Mouse (Mus musculus): ENCODE data around the gene Slc25a40. TPM values are rescaled to one million over a fixed set of nuclear protein-coding genes. Genes with fewer than 3 reads are reported as not detected.
A peak's percentile ranks its signal among the peaks of the same experiment; 100 is the strongest.

Slc25a40 gene
- total and polyA plus RNA-seq, 2 experiments from 2014 or later: 7.7 to 11.7 TPM

DNA sequence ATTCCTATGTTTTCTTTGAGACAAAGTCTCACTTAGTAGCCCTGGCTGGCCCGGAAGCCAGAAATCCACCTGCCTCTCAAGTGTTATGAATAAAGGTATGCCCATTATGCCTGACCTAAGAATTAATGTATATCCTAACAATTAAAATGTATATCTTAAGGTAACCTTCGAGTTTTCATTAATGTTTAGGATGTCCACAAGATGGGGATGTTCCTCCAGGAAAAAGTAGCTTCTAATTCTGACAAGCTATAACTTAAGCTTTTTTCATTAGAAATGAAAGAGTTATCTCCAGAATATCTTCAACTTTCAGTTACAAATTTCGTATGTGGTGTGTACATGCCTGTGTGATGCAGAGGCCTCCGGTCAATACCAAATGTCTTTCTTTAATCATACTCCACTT, 13.9 kb upstream of the Slc25a40 start:
- ATAC-seq (ENCODE audit: insufficient read depth, low read depth): no peak
- Histone ChIP-seq H3K9ac (replicated peaks; ENCODE audit: low read depth, low read length) (no peak overlapping the region), H3K4me1 (ENCODE audit: control insufficient read depth, insufficient read depth) (no peaks in the 10 kb centered on the region), H3K27ac (ENCODE audit: low read depth) (no peak overlapping the region), H3K36me3 (replicated peaks; ENCODE audit: control insufficient read depth, insufficient read depth, low read length) (peaks cover 54% of the 10 kb centered on the region), H3K4me2 (ENCODE audit: low read depth, low read length) (no peak overlapping the region), H3K27me3 (ENCODE audit: control insufficient read depth, insufficient read depth, low read length) (no peaks in the 10 kb centered on the region), H3K4me3 (ENCODE audit: low read depth, low read length) (no peak overlapping the region), H3K9me3 (replicated peaks; ENCODE audit: control insufficient read depth, low read length) (no peaks in the 10 kb centered on the region)
- TF ChIP-seq CTCF (IDR thresholded peaks at IDR 0.05; ENCODE audit: low read depth) (no peak), EP300 (IDR thresholded peaks at IDR 0.05; ENCODE audit: low read depth) (no peak)
- no peak for DNase-seq (ENCODE audit: low spot score)
- 89% methylated on average over 4 of the region's 4 CpGs for WGBS

DNA sequence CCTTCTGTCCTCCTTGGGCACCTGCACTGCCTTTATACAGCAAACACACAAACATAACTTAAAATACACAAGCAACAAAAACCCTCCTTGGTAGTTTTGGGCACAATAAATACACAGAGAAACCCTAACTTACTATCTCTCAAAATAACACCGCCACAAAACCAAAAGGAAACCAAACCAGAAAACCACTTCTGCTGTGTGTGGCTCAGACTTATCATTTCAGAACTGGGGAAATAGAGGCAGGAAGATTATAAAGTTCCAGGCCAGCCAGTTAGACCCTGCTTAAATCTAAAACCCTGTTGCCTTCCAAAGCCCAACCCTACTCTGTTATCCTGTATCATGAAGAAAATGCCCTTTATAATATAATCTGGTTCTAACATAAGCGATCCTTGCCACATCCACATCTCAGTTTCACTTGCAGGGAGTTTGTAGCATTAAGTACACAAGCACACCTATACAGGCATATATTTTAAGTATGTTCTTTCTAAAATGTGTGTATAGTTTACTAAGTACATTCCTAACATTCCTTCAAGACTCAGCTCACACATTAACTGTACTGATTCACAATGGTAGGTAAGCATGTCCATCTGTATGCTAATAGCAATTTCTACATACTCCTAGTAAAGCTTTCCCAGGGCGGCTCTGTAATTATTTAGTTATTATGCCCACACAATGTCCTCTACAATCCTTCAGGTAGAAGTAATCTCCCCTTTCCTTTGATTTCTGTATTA, 5.8 kb upstream of the Slc25a40 start:
- no peak overlapping the region for H3K4me3 ChIP-seq (ENCODE audit: low read depth, low read length)
- no peak overlapping the region for H3K4me2 ChIP-seq (ENCODE audit: low read depth, low read length)
- no peak overlapping the region for H3K9ac ChIP-seq (replicated peaks; ENCODE audit: low read depth, low read length)
- DNase-seq (ENCODE audit: low spot score) (no peak), ATAC-seq (ENCODE audit: insufficient read depth, low read depth) (no peak)
- 88% methylated on average over 3 of the region's 3 CpGs for WGBS
- H3K36me3 ChIP-seq (replicated peaks; ENCODE audit: control insufficient read depth, insufficient read depth, low read length): peaks cover 27% of the 10 kb centered on the region
- H3K4me1 ChIP-seq (ENCODE audit: control insufficient read depth, insufficient read depth): no peaks in the 10 kb centered on the region
- TF ChIP-seq EP300 (IDR thresholded peaks at IDR 0.05; ENCODE audit: low read depth): no peak
- no peak for TF ChIP-seq CTCF (IDR thresholded peaks at IDR 0.05; ENCODE audit: low read depth)
- no peak overlapping the region for H3K27ac ChIP-seq (ENCODE audit: low read depth)
- no peaks in the 10 kb centered on the region for H3K27me3 ChIP-seq (ENCODE audit: control insufficient read depth, insufficient read depth, low read length)
- no peaks in the 10 kb centered on the region for H3K9me3 ChIP-seq (replicated peaks; ENCODE audit: control insufficient read depth, low read length)

DNA sequence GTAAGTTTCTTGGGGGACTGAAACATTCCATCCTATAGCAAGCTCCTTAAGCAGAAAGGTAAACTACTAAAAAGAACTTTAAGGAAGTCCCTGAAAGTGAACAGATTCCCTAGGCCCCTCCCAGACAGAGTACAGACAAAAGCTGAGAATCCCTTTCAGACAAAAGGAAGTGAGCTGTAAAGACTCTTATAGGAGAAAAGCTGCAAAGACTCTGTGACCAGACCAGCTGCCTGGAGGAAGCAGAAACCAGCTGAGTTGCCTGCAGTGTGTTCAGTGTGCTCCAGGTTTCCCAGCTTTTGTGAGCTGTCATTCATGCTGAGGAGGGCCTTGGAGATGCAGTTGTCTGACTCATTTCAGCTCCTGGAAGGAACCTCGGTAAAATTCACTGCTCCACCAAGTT, 5.2 kb upstream of the Slc25a40 start:
- H3K9ac ChIP-seq (replicated peaks; ENCODE audit: low read depth, low read length): no peak overlapping the region
- WGBS: 24% methylated on average over 1 of the region's 1 CpGs
- no peak for ATAC-seq (ENCODE audit: insufficient read depth, low read depth)
- no peaks in the 10 kb centered on the region for H3K4me1 ChIP-seq (ENCODE audit: control insufficient read depth, insufficient read depth)
- H3K36me3 ChIP-seq (replicated peaks; ENCODE audit: control insufficient read depth, insufficient read depth, low read length): peaks cover 26% of the 10 kb centered on the region
- no peaks in the 10 kb centered on the region for H3K9me3 ChIP-seq (replicated peaks; ENCODE audit: control insufficient read depth, low read length)
- H3K4me2 ChIP-seq (ENCODE audit: low read depth, low read length): no peak overlapping the region
- TF ChIP-seq EP300 (IDR thresholded peaks at IDR 0.05; ENCODE audit: low read depth) (no peak), CTCF (IDR thresholded peaks at IDR 0.05; ENCODE audit: low read depth) (no peak)
- no peak overlapping the region for H3K4me3 ChIP-seq (ENCODE audit: low read depth, low read length)
- H3K27me3 ChIP-seq (ENCODE audit: control insufficient read depth, insufficient read depth, low read length): no peaks in the 10 kb centered on the region
- DNase-seq (ENCODE audit: low spot score): no peak
- H3K27ac ChIP-seq (ENCODE audit: low read depth): no peak overlapping the region

DNA sequence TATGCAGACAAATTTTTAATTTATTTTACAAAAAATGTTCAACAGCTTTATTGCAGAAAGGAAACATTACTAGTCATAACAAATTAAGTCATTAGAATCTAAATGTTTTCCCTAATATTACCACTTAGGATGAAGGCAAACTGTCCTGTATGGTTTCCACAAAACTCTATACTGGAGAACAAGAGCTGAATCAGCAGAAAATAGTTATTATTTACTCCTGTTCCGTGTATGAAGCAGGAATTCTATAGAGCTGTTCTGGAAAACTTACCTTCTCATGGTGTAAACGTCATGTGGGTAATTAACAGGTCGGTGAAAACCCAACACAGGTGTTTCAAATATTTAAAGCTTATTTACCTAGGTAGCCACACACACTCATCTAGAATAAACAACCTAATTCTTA, 1.2 kb upstream of the Slc25a40 start:
- H3K4me2 ChIP-seq (ENCODE audit: low read depth, low read length): peak overlapping the region; percentile 79
- peaks cover 20% of the 10 kb centered on the region for H3K36me3 ChIP-seq (replicated peaks; ENCODE audit: control insufficient read depth, insufficient read depth, low read length)
- DNase-seq (ENCODE audit: low spot score): no peak
- 15% methylated on average over 3 of the region's 3 CpGs for WGBS
- H3K9ac ChIP-seq (replicated peaks; ENCODE audit: low read depth, low read length): peak overlapping the region; percentile 85
- peak overlapping the region; percentile 91 for H3K4me3 ChIP-seq (ENCODE audit: low read depth, low read length)
- no peak for ATAC-seq (ENCODE audit: insufficient read depth, low read depth)
- H3K27me3 ChIP-seq (ENCODE audit: control insufficient read depth, insufficient read depth, low read length): no peaks in the 10 kb centered on the region
- peaks cover 7% of the 10 kb centered on the region for H3K4me1 ChIP-seq (ENCODE audit: control insufficient read depth, insufficient read depth)
- TF ChIP-seq CTCF (IDR thresholded peaks at IDR 0.05; ENCODE audit: low read depth): no peak
- no peak for TF ChIP-seq EP300 (IDR thresholded peaks at IDR 0.05; ENCODE audit: low read depth)
- H3K9me3 ChIP-seq (replicated peaks; ENCODE audit: control insufficient read depth, low read length): no peaks in the 10 kb centered on the region
- no peak overlapping the region for H3K27ac ChIP-seq (ENCODE audit: low read depth)

DNA sequence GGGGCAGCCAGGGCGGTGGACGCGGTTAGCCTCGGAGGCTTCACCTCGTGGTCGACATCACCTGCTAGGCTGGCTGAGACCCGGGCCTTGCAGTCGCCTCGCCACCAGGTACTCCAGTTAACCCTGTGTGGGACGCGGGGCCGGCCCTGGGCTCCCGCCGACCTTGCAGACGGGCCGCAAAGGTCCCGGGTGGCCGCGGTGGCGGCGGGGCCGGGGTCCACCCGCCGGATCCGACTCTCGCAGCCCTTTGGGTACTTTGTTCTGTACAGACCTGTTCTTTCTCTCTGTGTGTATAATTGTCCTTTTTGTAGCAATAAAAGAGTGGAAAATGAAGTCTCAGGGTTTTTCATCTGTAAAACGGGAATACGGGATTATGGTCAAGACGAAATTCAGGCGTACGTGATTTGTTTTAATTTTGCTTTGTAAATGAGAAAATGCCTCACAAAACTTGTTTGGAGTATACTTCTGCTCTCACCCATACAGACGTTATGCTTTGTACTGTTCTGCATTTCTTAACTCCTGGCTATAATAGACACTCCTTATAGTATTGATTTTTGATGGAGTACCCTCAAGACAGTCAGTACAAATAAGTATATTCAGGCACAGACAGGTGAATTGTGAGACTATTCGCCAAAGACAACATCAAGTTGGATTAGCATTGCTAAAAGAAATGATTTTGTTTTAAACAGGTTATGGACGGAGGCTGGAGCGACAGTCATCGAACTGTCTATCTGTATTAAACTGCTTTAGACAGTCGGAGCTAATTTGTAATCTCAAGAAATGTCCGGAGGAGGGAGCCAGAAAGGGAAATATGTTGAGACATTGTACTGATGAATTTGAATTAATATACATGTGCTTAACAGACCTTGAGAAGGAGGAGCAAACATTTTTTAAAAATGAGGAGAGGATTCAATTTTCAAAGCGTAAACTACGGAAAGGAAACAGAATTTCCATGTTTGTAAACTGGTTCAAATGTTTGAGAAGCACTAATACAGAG, 580 bp downstream of the Slc25a40 start:
- Histone ChIP-seq H3K9ac (replicated peaks; ENCODE audit: low read depth, low read length) (peak overlapping the region; percentile 85), H3K4me2 (ENCODE audit: low read depth, low read length) (peak overlapping the region; percentile 79), H3K4me3 (ENCODE audit: low read depth, low read length) (peak overlapping the region; percentile 91), H3K27me3 (ENCODE audit: control insufficient read depth, insufficient read depth, low read length) (no peaks in the 10 kb centered on the region), H3K36me3 (replicated peaks; ENCODE audit: control insufficient read depth, insufficient read depth, low read length) (peaks cover 9% of the 10 kb centered on the region; the same call in 1 of the 2 replicates), H3K27ac (ENCODE audit: low read depth) (peak overlapping the region; percentile 69), H3K9me3 (replicated peaks; ENCODE audit: control insufficient read depth, low read length) (no peaks in the 10 kb centered on the region), H3K4me1 (ENCODE audit: control insufficient read depth, insufficient read depth) (peaks cover 7% of the 10 kb centered on the region)
- ATAC-seq (ENCODE audit: insufficient read depth, low read depth) (no peak), DNase-seq (ENCODE audit: low spot score) (no peak)
- TF ChIP-seq CTCF (IDR thresholded peaks at IDR 0.05; ENCODE audit: low read depth) (no peak), EP300 (IDR thresholded peaks at IDR 0.05; ENCODE audit: low read depth) (no peak)
- WGBS: 1% methylated on average over 40 of the region's 40 CpGs
